In genomic region chr9:42688143-42688542, GRCm38 (mm10) we compare ENCODE assay signal across 8 mouse cellular contexts.
DNase-seq lines count a peak whose midpoint lies in the region; ATAC-seq and TF ChIP-seq lines count a peak whose summit lies in the region.

No protein-coding gene starts in this region.

- no peak for ATAC-seq in forebrain, embryonic 11.5 days (replicated peaks; ENCODE audit: low FRiP score)
- no peak for ATAC-seq in forebrain, embryonic 15.5 days (replicated peaks)
- ATAC-seq in neural tube, embryonic 11.5 days (ENCODE audit: insufficient read depth, low FRiP score, low TSS enrichment) = no peak

- 33% methylated on average over 4 of the region's 4 CpGs for WGBS in forebrain, embryonic 11.5 days
- 32% methylated on average over 4 of the region's 4 CpGs for WGBS in forebrain, embryonic 15.5 days
- 36% methylated on average over 4 of the region's 4 CpGs for WGBS in neural tube, embryonic 11.5 days
- WGBS in thymus, adult 2 months = 31% methylated on average over 4 of the region's 4 CpGs

- no peak for TF ChIP-seq EP300 in MEL (IDR thresholded peaks at IDR 0.05; ENCODE audit: low read depth in 1 of 2, low read length in 2 of 2)

- intact Hi-C loops in gastrocnemius, postnatal 36 days (cut with DNase I) = loop anchor here (1.0 kb wide), 1 partner anchor 256 kb away; the partner anchor contains the start of gene Grik4

- DNase-seq in forebrain, embryonic 11.5 days (ENCODE audit: low spot score) = peak; percentile 82
- peak; percentile 10 for DNase-seq in MEL (ENCODE audit: low read depth, low spot score)
- DNase-seq in cerebellum, adult 8-10 months = peak; percentile 28
- peak; percentile 15 to 41 for DNase-seq in gastrocnemius, postnatal 36 days
- DNase-seq in left cerebral cortex, adult 18-20 months (ENCODE audit: low spot score in 2 of 2) = peak; percentile 45 to 71
- DNase-seq in neural tube, embryonic 11.5 days (ENCODE audit: low spot score) = peak; percentile 66
- DNase-seq in thymus, adult 2 months = peak; percentile 59

- no peaks in the 10 kb centered on the region for H3K27me3 ChIP-seq in forebrain, embryonic 11.5 days (ENCODE audit: control insufficient read depth, insufficient read depth, low read length)
- no peaks in the 10 kb centered on the region for H3K27me3 ChIP-seq in forebrain, embryonic 15.5 days
- H3K27me3 ChIP-seq in MEL (ENCODE audit: control insufficient read depth in 1 of 2, insufficient read depth in 2 of 2, low read length in 2 of 2) = no peaks in the 10 kb centered on the region
- H3K27me3 ChIP-seq in neural tube, embryonic 11.5 days (ENCODE audit: control insufficient read depth, insufficient read depth, low read length) = no peaks in the 10 kb centered on the region
- H3K27me3 ChIP-seq in thymus, adult 2 months (ENCODE audit: control insufficient read depth, insufficient read depth, low read length) = no peaks in the 10 kb centered on the region

- H3K79me2 ChIP-seq in MEL (ENCODE audit: control insufficient read depth, insufficient read depth, low read length, poor library complexity) = no peaks in the 10 kb centered on the region

- H3K36me3 ChIP-seq in forebrain, embryonic 11.5 days (ENCODE audit: control insufficient read depth, insufficient read depth, low read length) = no peaks in the 10 kb centered on the region
- H3K36me3 ChIP-seq in forebrain, embryonic 15.5 days = no peaks in the 10 kb centered on the region
- H3K36me3 ChIP-seq in MEL (ENCODE audit: control insufficient read depth in 1 of 2, insufficient read depth in 2 of 2, low read length in 2 of 2) = no peaks in the 10 kb centered on the region
- H3K36me3 ChIP-seq in neural tube, embryonic 11.5 days (ENCODE audit: control insufficient read depth, insufficient read depth, low read length) = no peaks in the 10 kb centered on the region
- no peaks in the 10 kb centered on the region for H3K36me3 ChIP-seq in thymus, adult 2 months (ENCODE audit: control insufficient read depth, insufficient read depth, low read length)

- H3K27ac ChIP-seq in forebrain, embryonic 11.5 days (ENCODE audit: low read depth, low read length) = no peak overlapping the region
- H3K27ac ChIP-seq in forebrain, embryonic 15.5 days (replicated peaks) = no peak overlapping the region
- no peak overlapping the region for H3K27ac ChIP-seq in MEL (ENCODE audit: control insufficient read depth, low read depth, low read length)
- H3K27ac ChIP-seq in neural tube, embryonic 11.5 days (ENCODE audit: low read depth, low read length) = no peak overlapping the region
- no peak overlapping the region; the same call in 1 of the 2 replicates for H3K27ac ChIP-seq in thymus, adult 2 months (ENCODE audit: control insufficient read depth, insufficient read depth, low read length)

- TF ChIP-seq CTCF in MEL (IDR thresholded peaks at IDR 0.05 in 2 of 3, conservative IDR thresholded peaks at IDR 0.05 in 1 of 3; ENCODE audit: control insufficient read depth in 1 of 3, insufficient read depth in 1 of 3, low read depth in 2 of 3, low read length in 3 of 3, poor library complexity in 1 of 3, severe bottlenecking in 1 of 3) = peak; percentile 42 to 69 (median 62)
- TF ChIP-seq CTCF in thymus, adult 2 months (IDR thresholded peaks at IDR 0.05; ENCODE audit: borderline replicate concordance, control insufficient read depth, extremely low read depth, insufficient read depth, low read length, poor library complexity) = peak; percentile 72; the same call in 1 of the 2 replicates

- H3K9me3 ChIP-seq in forebrain, embryonic 11.5 days (ENCODE audit: control insufficient read depth, low read length) = no peaks in the 10 kb centered on the region
- H3K9me3 ChIP-seq in forebrain, embryonic 15.5 days = no peaks in the 10 kb centered on the region
- H3K9me3 ChIP-seq in MEL (replicated peaks; ENCODE audit: insufficient read depth, low read length) = no peaks in the 10 kb centered on the region
- no peaks in the 10 kb centered on the region for H3K9me3 ChIP-seq in neural tube, embryonic 11.5 days (ENCODE audit: control insufficient read depth, low read length)

- no peaks in the 10 kb centered on the region for H3K4me1 ChIP-seq in forebrain, embryonic 11.5 days (replicated peaks; ENCODE audit: control insufficient read depth, insufficient read depth, low read length)
- no peaks in the 10 kb centered on the region for H3K4me1 ChIP-seq in forebrain, embryonic 15.5 days
- H3K4me1 ChIP-seq in MEL (ENCODE audit: control insufficient read depth in 1 of 2, insufficient read depth in 2 of 2, low read length in 2 of 2) = no peaks in the 10 kb centered on the region
- no peaks in the 10 kb centered on the region for H3K4me1 ChIP-seq in neural tube, embryonic 11.5 days (ENCODE audit: control insufficient read depth, insufficient read depth, low read length)
- no peaks in the 10 kb centered on the region for H3K4me1 ChIP-seq in thymus, adult 2 months (replicated peaks; ENCODE audit: control insufficient read depth, insufficient read depth, low read length)

- no peak overlapping the region for H3K4me2 ChIP-seq in forebrain, embryonic 11.5 days (ENCODE audit: low read depth, low read length, severe bottlenecking)
- no peak overlapping the region for H3K4me2 ChIP-seq in forebrain, embryonic 15.5 days (replicated peaks)
- H3K4me2 ChIP-seq in neural tube, embryonic 11.5 days (ENCODE audit: low read depth) = no peak overlapping the region

- TF ChIP-seq RAD21 in MEL (IDR thresholded peaks at IDR 0.05; ENCODE audit: low read depth, low read length) = peak; percentile 20

- H3K4me3 ChIP-seq in forebrain, embryonic 11.5 days (ENCODE audit: low read depth, low read length) = no peak overlapping the region
- no peak overlapping the region for H3K4me3 ChIP-seq in forebrain, embryonic 15.5 days
- no peak overlapping the region for H3K4me3 ChIP-seq in MEL (ENCODE audit: control insufficient read depth in 1 of 2, insufficient read depth in 1 of 2, low read depth in 2 of 2, low read length in 2 of 2)
- no peak overlapping the region for H3K4me3 ChIP-seq in neural tube, embryonic 11.5 days (ENCODE audit: low read depth, low read length)
- no peak overlapping the region for H3K4me3 ChIP-seq in thymus, adult 2 months (ENCODE audit: control insufficient read depth, insufficient read depth, low read length)

- no peak for TF ChIP-seq POLR2A in MEL (IDR thresholded peaks at IDR 0.05; ENCODE audit: control insufficient read depth in 1 of 2, insufficient read depth in 1 of 2, low read depth in 1 of 2, low read length in 2 of 2, poor library complexity in 1 of 2)
- TF ChIP-seq POLR2A in thymus, adult 2 months (IDR thresholded peaks at IDR 0.05; ENCODE audit: control insufficient read depth, extremely low read depth, insufficient read depth, low read length, poor library complexity) = no peak

- H3K9ac ChIP-seq in forebrain, embryonic 11.5 days (ENCODE audit: low read length) = no peak overlapping the region
- no peak overlapping the region for H3K9ac ChIP-seq in forebrain, embryonic 15.5 days (replicated peaks)
- H3K9ac ChIP-seq in MEL (ENCODE audit: control insufficient read depth, low read depth, low read length, poor library complexity, severe bottlenecking) = no peak overlapping the region
- no peak overlapping the region for H3K9ac ChIP-seq in neural tube, embryonic 11.5 days (ENCODE audit: low read length)

TF ChIP-seq in MEL, 35 proteins besides CTCF, POLR2A, EP300 and RAD21:
- TF ChIP-seq USF1 (IDR thresholded peaks at IDR 0.05; ENCODE audit: low read depth, low read length) = no peak
- TF ChIP-seq SMC3 (IDR thresholded peaks at IDR 0.05; ENCODE audit: low read depth, low read length) = peak; percentile 43

Comparison
In these comparisons a context has a peak if more than half of its experiments do, and no peak if none do; other contexts are left out.
1. DNase-seq: peak in every context shown above with its lines; median percentile 82 in forebrain, embryonic 11.5 days; 66 in neural tube, embryonic 11.5 days; 59 in thymus, adult 2 months; 58 in left cerebral cortex, adult 18-20 months; 28 in cerebellum, adult 8-10 months; 28 in gastrocnemius, postnatal 36 days; 10 in MEL.